Mouse (Mus musculus) neural tube, embryonic 12.5 days (tissue): ENCODE results near the gene Zfx. TPM values are rescaled to one million over a fixed set of nuclear protein-coding genes. Genes with fewer than 3 reads are reported as not detected.

Source experiments
- ATAC-seq: fragments of 200-750 bp; cut with Nextera tagmentation; 2 replicates; pipeline ENCODE4 v1.8.0; 2017; ENCODE audit warnings: low read depth, mild to moderate bottlenecking, moderate TSS enrichment, moderate library complexity; ENCODE audit not compliant: low FRiP score
- H3K27ac ChIP-seq: fragments of 300-500 bp; sonication (generic); 2 replicates; pipeline ENCODE4 v1.5.1; 2016
- H3K27me3 ChIP-seq: fragments of 300-500 bp; sonication (generic); replicated peaks from 2 replicates; pipeline ENCODE4 v1.6.1; 2016; ENCODE audit warnings: mild to moderate bottlenecking
- H3K36me3 ChIP-seq: fragments of 300-500 bp; sonication (generic); 2 replicates; pipeline ENCODE4 v1.6.1; 2016; ENCODE audit warnings: mild to moderate bottlenecking
- H3K4me1 ChIP-seq: fragments of 300-500 bp; sonication (generic); 2 replicates; pipeline ENCODE4 v1.6.1; 2016
- H3K4me2 ChIP-seq: fragments of 300-500 bp; sonication (generic); replicated peaks from 2 replicates; pipeline ENCODE4 v1.6.1; 2016; ENCODE audit warnings: mild to moderate bottlenecking
- H3K4me3 ChIP-seq: fragments of 300-500 bp; sonication (generic); 2 replicates; pipeline ENCODE4 v1.5.1; 2016
- H3K9ac ChIP-seq: fragments of 300-500 bp; sonication (generic); 2 replicates; pipeline ENCODE4 v1.6.1; 2016; ENCODE audit warnings: mild to moderate bottlenecking
- H3K9me3 ChIP-seq: fragments of 300-500 bp; sonication (generic); 2 replicates; pipeline ENCODE4 v1.6.1; 2016; ENCODE audit warnings: mild to moderate bottlenecking
- WGBS: fragments of 180-500 bp; shearing (Covaris S2); methylation state at CpG from one replicate; pipeline ENCODE4 v1.1.7; 2016; 5-methylcytosine and 5-hydroxymethylcytosine counted together
- polyA plus RNA-seq: library from polyadenylated mRNA; unstranded; fragments of >200 nt; fragmentation: Nextera tagmentation; extraction: Ambion mirVana; gene quantifications from 2 replicates; pipeline ENCODE4 v1.2.1, GENCODE M21; 2016

The Zfx gene
- polyA plus RNA-seq, 1 experiment from 2014 or later = 21.0 TPM

GRCm38 (mm10) chrX:94049048-94049447 is 74.5 kb downstream of the Zfx start:
- WGBS = 79% methylated on average over 3 of the region's 3 CpGs
- Histone ChIP-seq H3K36me3 (no peaks in the 10 kb centered on the region), H3K4me2 (no peak overlapping the region), H3K27me3 (peaks cover 6% of the 10 kb centered on the region; the same call in 1 of the 2 replicates), H3K9me3 (no peaks in the 10 kb centered on the region), H3K27ac (no peak overlapping the region), H3K4me1 (no peaks in the 10 kb centered on the region), H3K4me3 (no peak overlapping the region), H3K9ac (no peak overlapping the region)
- no peak for ATAC-seq

- 65% methylated on average over 5 of the region's 5 CpGs for WGBS
These were observed 75.5 kb downstream of the Zfx start for GRCm38 (mm10) chrX:94048048-94048447.

DNA sequence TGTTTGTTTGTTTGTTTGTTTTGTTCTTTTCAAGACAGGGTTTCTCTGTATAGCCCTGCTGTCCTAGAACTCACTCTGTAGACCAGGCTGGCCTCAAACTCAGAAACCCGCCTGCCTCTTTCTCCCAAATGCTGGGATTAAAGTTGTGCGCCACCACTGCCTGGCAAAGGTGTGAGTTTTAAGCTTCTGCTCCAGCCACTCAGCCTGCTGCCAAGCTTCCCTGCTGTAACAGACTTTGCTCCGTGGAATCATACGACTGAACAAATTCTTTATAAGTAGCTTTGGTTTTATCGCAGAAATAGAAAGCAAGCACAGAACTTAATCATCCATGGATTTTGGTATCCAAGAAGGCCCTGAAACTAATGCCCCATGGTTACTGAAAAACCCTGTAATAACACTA is 76.1 kb downstream of the Zfx start:
- no peak overlapping the region for H3K4me3 ChIP-seq
- no peaks in the 10 kb centered on the region for H3K9me3 ChIP-seq
- ATAC-seq = no peak
- 87% methylated on average over 5 of the region's 5 CpGs for WGBS
- H3K27me3 ChIP-seq = peaks cover 6% of the 10 kb centered on the region; the same call in 1 of the 2 replicates
- H3K9ac ChIP-seq = no peak overlapping the region
- no peak overlapping the region for H3K4me2 ChIP-seq
- H3K27ac ChIP-seq = no peak overlapping the region
- H3K36me3 ChIP-seq = no peaks in the 10 kb centered on the region
- no peaks in the 10 kb centered on the region for H3K4me1 ChIP-seq

More at GRCm38 (mm10) chrX:94048048-94048447, 75.5 kb downstream of the Zfx start:
- H3K36me3 ChIP-seq = no peaks in the 10 kb centered on the region
- H3K9ac ChIP-seq = no peak overlapping the region
- H3K27me3 ChIP-seq = peaks cover 6% of the 10 kb centered on the region; the same call in 1 of the 2 replicates
- H3K4me3 ChIP-seq = no peak overlapping the region
- H3K27ac ChIP-seq = no peak overlapping the region
- H3K4me1 ChIP-seq = no peaks in the 10 kb centered on the region
- no peaks in the 10 kb centered on the region for H3K9me3 ChIP-seq
- no peak for ATAC-seq
- no peak overlapping the region for H3K4me2 ChIP-seq

DNA sequence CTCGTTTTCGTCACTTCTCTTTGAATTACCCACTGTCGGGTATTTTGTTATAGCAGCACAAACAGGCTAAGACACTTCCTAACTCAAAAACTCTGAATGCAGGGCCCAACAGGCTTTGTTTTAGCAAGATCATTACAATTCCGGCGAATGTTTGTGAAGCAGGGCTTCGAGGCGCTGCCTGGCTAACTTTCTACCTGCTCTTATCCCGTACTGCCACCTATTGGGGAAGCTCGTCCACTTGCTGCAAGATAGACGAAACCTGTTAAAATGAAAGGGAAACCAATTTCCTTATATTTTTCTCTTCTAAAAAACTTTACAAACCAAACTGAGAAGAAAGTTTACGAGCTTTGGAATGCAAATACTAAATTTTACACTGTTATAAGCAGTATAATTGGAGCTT is 90.6 kb downstream of the Zfx start:
- H3K4me3 ChIP-seq = no peak overlapping the region
- 0 out of 2 replicates have a peak, but pooled peaks cover 3% of the 10 kb centered on the region for H3K27me3 ChIP-seq
- no peak overlapping the region for H3K27ac ChIP-seq
- H3K9me3 ChIP-seq = no peaks in the 10 kb centered on the region
- H3K4me1 ChIP-seq = no peaks in the 10 kb centered on the region
- no peak overlapping the region for H3K4me2 ChIP-seq
- H3K36me3 ChIP-seq = no peaks in the 10 kb centered on the region
- no peak for ATAC-seq
- 36% methylated on average over 11 of the region's 11 CpGs for WGBS
- no peak overlapping the region for H3K9ac ChIP-seq

- no peaks in the 10 kb centered on the region for H3K36me3 ChIP-seq
- ATAC-seq = no peak
- 0 out of 2 replicates have a peak, but pooled peaks cover 3% of the 10 kb centered on the region for H3K27me3 ChIP-seq
- H3K9me3 ChIP-seq = no peaks in the 10 kb centered on the region
- H3K4me2 ChIP-seq = no peak overlapping the region
- H3K4me1 ChIP-seq = no peaks in the 10 kb centered on the region
- H3K4me3 ChIP-seq = no peak overlapping the region
- 66% methylated on average over 7 of the region's 7 CpGs for WGBS
- no peak overlapping the region for H3K9ac ChIP-seq
- no peak overlapping the region for H3K27ac ChIP-seq
These were observed 93.4 kb downstream of the Zfx start for GRCm38 (mm10) chrX:94030081-94030480.

Other genes starting within 250 kb of the Zfx start
- gene AU015836, start 155.0 kb downstream of the Zfx start, polyA plus RNA-seq = not detected in 2 replicates
- gene Eif2s3x, start 89.2 kb upstream of the Zfx start, polyA plus RNA-seq = 103 and 104 TPM in 2 replicates
- 10.0 and 10.8 TPM in 2 replicates for gene Klhl15, start 110.9 kb upstream of the Zfx start, polyA plus RNA-seq
- not detected in 2 replicates for gene Fam90a1b, start 243.1 kb upstream of the Zfx start, polyA plus RNA-seq
- 121 and 122 TPM in 2 replicates for gene Apoo, start 243.4 kb upstream of the Zfx start, polyA plus RNA-seq